Mouse (Mus musculus) spleen, postnatal 14 days (tissue): ENCODE results near the gene Ppp1r1b.

ENCODE experiments used
- DNase-seq, 2 experiments: peaks; one replicate each; pipeline ENCODE4 v3.0.0; 2021 to 2022; ENCODE audit warnings: low spot score in 2 of 2

Ppp1r1b gene

DNA sequence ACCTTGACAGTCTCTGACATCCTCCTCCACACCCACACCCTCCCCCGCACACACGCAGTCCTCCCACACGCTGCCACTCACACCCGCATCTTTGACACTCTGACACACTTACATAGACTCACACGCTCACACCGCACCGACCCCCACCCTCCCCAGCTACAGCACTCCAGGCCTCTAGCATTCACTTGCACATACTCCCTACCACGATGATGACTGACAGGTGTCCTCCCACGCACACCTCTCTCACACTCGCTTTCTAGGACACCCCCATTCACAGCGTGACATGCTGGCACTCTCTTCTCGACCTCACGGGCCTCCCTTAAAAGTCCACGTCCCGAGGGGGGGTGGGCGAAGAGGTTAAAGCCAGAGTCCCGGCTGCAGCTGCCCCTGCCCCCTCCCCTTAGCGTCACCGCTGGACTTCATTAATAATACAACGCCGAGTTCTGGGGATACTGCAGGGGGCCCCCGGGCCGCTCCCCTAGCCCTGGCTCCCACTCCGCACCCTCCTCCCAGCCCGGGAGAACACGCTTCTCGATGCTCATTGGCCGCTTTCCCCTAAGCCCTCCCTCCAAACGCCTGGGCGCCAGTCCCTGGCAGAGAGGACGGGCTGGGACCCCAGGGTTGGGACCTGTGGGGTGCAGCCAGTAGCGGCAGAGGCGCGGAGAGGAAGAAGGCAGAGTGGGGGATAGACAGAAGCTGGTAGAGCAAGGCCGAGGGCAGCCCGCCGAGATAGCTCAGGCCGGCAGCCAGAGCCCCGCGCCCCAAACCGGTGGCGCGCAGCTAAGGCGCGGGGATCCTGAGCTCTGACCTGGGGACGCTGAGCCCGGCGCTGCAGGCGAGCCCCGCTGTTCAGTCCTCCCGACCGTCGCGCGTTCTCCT lies at the start of gene Ppp1r1b:
Ppp1r1b (plus strand) TSS at position 322 of the 879 bp plus-strand sequence.
- DNase-seq: no peak

DNA sequence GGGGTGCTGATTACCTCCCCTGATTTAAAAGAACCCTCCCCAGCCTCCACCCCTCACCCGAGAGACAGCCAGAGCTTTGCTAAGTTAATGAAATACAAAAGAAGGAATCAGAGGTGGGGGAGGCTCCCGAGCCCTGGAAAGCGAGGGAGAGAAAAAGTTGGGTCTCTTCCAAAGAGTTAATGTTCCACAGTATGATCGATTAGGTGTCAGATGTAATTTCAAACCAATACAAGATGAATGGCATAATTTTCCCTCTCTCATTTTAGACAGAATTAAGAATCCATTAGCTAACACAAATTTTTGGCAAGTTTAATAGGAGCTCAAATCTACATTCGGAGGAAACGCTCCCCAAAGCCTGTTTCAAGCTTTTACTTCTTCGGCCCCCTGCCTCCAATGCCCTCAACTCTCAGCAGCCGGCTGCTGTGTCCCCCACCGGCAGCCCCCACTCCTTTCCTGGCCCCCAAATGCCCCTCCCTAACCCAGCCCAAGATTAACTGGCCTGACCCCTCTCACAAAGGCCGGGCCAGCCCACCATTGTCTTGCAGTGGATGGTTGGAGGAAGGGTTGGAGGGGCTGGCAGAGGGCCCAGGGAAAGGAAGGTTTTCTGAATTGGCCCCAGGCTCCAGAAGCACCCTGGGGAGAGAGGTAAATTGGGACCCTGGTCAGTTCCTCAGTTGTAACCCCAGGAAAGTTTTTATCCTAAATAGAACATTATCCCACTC lies 49.6 kb upstream of the Ppp1r1b start:
- DNase-seq: no peak

DNA sequence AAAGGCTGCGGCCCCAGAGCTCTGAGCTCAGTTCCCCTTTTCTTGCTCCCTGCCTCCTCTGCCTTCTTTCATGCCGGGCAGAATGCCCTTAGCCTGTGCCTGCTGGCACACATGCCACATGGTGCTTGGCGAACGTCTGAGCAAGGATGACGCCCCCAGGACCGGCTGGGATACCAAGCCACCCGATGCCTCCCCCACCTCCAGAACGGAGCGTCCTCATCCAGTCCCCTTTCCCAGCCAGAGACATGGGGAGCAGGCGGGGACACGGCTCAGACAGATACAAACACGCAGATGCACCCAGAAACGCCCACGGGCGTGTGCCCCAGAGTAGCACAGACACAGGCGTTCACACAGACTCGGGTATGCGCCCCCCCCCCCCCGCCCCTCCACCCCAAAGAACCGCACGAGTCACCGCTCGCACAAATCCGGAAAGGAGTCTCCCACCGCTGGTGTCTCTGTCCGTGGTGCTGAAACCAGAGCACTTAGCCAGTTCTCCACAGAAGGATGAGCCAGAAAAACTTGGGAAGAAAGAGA lies 34.3 kb upstream of the Ppp1r1b start:
- DNase-seq: no peak

DNA sequence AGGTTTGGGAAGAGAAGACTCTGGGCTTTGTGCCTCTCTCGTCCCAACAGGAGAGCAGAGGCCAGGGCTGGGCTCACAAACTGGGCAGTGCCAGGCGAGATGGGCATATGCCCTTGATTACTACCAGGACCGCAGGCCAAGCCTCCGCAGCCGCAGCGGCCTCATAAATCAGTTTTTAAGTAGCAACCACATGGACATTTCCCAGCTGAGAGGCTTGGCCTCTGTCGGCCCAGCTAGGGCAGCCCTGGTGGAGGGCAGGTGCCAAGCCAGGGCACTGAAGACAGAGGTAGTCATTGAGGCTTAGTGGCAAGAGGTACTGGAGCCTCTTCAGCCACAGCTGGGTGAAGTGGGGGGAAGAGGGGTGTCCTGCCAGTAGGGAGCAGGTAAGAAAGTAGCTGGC lies 30.7 kb upstream of the Ppp1r1b start:
- DNase-seq: no peak

DNA sequence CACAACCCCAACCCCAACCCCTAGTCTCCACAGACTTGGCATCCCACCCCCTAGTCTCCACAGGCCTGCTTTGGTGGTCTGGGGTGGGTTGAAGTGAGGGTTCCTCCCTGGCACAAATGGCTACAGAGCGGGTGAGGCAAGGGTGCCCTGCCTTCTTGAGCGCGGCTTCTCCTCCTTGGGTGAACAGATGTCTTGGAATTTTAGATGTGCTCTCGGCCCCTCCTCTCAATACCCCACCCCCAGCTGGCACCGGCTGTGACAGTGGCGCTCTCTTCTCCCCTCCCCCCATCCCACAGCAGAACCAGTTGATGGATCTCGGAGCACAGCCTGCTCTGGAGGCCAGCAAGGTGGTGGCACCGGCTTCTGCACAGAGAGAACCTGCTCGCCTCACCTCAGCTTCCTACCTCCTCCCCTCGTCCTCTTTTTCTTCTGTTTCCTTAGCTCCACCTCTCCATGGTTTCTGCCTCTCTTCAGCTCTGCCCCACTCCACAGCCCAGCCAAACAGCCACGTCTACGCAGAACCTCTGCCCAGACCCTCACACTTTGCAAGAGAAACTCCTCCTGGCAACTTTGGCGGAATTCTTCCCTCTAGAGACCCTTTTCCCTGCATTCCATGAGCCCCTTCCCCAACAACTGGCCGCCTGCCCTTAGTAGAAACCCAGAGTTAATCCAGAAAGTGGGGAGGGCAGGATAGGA lies 29.6 kb upstream of the Ppp1r1b start:
- no peak for DNase-seq

DNA sequence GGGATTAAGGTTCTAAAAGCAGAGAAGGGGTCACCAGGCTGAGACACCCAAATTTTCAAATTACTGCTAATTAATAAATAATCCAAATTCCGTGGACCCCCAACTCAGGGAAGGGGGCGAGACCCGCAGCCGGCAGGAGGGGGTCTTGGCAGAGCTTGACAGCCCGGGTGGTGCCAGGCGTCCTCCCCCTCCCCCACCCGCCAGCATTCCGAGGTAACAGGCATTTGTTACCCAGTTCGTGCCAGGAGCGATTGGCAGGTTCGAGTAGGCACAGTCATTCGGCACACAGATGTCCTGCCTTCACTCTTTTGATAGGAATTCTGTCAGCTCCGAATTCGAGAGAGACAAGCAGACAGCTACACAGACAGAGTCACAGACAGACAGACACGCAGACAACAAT lies 29.1 kb upstream of the Ppp1r1b start:
- no peak for DNase-seq

DNA sequence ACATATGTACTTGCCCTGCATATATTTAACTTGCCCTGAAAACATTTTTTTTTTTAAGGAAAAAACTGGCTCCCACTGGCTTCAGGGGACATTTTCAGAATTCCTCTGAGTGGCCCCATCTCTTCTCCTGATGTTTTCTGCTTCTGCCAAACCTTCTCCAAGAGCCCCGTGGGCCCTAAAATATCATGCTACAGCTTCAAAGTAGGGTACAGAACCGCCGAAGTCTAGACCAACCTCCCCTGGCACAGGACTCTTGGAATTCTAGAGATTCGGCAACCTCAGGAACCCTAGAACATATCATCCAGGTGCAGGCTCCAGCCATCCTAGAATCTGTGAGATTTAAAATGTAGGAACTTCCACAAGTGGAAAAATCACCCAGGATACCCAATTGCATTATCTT lies 28.7 kb upstream of the Ppp1r1b start:
- DNase-seq: no peak

DNA sequence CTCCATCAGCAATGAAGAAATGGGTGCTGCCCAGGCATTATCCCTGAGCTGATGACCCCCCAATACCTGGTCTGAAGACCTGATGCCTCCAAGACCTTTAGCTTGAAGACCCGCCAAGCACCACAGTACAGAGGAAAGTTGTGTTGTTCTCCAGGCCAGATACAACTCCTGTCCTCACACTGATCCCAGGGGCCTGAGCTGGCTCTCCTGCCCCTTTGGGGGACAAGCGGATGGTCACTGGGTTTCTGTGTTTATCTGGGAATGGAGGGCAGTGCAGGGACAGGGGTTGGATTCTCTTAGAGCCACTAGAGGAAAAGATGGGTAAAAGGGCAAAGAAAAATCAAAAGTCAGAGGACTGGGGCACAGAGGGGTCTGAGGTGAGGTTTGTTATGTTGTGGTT lies 28.3 kb upstream of the Ppp1r1b start:
- DNase-seq: no peak

DNA sequence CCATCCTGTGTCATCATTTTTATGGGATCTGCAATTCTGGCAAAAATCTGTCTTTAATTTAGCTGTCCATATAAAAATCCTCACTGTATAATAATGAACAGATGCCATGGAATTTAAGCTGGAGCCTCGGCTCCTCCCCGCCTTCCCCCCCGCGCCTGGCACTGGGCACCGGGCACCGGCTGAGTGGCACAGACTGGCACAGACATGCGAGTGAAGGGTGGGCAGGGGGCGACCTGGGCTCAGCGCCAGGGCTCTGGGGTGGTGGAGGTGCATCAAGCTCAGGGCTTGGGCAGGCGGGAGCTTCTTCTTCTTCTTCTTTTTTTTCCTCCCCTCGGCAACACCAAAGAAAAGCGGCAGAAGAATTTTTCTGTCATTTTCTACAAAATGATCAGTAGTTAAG lies 27.8 kb upstream of the Ppp1r1b start:
- no peak for DNase-seq

DNA sequence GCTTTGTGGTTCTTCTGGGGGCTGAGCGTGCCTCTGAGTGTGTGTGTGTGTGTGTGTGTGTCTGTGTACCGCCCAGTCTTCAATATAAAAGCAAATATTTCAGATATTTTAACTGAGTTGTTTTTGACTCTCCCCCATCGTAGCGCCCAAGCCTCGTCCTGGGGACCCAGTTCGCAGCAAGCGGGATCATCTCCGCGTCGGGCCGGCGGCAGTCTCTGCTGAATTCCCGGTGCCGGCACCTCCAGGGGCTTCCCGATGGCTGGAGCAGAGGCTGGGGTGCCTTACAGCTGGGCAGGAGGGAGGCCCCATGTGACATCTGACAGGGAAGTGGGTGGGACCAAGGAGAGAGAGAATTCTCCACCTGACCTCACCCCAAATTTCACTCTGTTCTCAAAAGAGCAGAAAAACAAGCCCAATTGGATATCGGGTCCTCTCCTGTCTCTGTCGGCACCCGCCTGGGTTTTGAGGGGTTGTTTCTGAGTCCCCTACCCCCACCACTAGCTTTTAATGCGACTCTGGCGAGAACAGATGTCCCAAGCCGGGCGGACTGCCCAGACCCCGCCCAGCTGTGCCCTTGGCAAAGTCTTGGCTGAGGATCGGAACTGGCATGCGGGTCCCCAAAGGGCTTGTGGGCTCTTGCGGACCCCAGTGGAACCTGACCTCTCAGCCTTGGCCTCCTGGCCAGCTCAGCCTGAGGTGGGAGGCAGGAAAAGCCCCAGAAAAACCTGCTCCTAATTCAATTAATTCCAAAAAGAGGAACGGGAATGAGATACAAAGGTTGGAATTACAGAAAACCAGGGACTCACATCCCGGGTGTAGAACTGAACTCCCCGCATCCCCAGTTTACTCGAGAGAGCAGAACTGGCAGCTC lies 27.2 kb upstream of the Ppp1r1b start:
- no peak for DNase-seq

DNA sequence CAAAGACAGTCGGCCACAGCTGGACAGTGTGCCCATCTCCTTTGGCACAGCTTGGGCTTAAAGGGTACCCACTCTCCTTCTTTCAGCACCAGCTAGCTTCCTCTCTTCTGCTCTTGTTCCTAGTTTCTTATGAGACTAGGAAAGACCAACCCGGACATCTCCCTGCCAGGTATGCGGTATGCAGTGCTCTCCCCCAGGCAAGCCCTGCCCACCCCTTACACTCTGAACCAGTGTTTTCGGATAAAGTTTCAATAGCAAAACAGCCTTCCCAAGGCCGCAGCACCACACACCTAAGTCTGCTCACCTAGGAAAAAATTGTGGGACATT lies 26.6 kb upstream of the Ppp1r1b start:
- DNase-seq: no peak

DNA sequence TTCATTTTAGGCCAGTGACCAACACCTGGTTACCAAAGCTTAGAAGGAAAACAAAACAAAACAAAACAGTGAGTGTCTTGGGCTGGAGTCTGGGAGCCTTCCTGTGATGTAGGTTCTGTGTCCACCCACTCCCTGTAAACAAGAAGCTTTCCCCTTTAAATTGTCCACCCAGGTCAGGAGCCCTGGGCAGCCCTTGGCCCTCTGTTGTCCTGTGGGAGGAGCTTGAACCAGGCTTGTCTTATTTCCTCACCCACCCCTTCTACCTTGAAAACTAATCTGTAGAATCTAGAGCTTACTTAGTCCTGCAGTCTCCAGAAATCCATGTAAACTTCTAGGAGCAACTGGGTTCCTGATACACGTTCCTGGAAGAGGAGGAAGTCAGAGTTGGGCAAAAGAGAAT lies 26.0 kb upstream of the Ppp1r1b start:
- no peak for DNase-seq

DNA sequence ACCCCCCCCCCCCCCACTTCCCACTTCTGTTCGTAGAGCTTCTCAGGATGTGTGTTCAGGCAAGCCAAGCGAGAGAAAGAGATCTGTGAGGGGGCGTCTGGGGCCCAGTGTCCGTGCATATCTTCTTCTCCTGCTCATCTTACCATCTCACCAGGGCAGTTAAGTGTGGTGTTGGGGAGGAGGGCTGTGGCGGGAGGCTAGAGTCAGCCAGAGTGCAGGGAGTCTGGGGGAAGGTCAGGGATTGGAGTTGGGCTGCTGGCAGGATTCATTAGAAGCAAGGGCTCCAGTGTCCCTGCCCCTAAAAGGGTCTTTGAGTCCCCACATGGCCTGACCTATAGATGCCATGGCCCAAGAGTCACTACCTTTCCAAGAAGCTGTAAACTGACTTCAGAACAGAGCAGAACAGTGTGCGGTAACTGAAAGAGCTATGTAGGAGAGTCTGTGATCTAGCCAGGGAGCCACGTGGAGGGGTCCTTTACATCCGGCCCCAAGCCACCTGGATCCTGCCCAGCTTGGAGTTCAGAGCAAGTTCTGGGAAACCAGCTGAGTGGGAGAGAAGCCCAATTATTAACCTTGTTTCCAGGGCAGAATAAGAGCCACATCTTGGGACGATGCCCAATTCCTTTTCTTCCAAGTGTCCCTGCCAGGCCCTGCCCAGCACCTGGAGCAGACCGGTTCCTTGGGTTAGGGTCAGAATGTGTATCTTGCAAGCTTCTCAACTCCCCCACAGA lies 24.9 kb upstream of the Ppp1r1b start:
- no peak for DNase-seq

DNA sequence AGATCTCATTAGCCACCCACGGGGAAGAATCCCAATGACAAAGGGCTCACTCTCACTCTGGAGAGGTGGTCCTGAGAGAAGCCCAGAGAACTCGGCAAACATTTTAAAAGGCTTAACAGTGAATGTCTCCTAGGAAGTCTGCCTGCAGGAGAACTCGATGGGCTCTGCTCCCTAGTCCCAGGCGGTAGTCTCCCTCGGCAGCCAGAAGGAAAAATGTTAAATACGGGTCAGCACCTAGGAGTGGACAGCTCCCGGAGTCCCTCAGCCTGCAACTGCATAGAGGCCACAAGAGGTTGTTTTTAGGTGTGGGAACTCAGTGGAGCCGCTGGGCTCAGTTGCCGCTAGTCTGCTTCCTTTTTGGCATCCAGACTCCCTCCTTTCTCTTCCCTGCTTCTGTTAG lies 24.3 kb upstream of the Ppp1r1b start:
- no peak for DNase-seq

DNA sequence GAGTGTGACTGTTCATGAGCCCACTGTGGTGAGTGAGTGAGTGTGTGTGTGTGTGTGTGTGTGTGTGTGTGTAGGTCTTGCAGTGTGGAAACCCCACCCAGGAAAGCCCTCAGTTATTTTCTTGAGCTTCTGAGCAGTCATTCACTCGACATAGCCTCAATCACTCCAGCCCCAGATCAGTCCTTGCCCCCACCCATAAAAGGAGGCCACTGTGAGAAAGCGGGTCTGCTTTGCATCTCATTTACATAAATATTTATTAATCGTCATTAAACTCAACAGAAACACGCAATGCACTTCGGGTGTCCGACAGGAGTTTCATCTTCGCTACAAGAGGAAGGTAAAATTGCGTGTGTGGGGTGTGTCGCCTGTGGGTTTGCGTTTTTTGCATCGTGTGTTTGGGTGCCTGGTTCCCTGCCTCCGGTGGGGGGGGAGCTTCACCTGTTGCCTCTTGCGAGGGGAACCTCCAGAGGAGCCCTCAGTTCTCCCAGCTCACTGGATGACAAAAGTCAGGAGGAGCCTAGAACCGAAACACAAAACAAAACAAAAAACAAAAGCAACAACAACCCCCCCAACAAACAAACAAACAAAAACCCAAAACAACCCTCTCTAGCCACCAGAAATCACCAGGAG lies 22.9 kb upstream of the Ppp1r1b start:
- DNase-seq: no peak

DNA sequence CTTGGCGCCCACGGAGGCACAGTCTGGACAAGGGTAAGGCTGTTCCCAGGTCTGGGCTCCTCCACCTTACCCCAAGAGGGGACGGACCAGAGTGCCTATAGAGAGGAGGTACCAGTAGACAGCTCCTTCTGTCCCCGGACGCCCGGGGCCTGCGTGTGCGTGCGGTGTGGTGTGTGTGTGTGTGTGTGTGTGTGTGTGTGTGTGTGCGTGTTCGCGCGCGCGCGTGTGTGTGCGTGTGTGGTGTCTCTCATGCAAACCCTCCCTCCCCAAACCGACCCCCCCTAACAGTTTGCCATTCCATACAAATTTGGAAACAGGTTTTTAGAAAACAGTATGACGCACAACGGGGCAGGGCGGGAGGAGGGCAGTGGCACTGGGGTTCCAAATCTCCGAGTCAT lies 22.4 kb upstream of the Ppp1r1b start:
- no peak for DNase-seq

DNA sequence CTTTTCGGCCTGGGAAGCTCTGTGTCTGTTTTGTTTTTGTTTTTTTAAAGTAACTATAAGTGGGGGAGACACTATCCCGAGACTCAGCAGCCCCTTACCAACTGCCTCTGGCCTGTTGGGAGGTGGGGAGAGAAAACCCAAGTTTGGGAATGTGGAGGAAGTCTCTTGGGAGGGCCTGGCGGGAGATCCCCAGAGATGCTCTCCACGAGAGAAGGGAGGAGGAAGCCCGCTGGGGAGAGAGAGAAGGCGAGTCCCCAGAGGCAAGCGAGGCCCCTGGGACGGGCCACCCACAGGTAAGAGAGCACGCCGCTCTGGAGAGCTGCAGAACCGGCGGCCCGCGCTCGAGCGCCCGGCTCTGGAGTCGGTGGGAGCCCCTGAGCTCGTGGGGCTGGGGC lies 21.5 kb upstream of the Ppp1r1b start:
- no peak for DNase-seq

DNA sequence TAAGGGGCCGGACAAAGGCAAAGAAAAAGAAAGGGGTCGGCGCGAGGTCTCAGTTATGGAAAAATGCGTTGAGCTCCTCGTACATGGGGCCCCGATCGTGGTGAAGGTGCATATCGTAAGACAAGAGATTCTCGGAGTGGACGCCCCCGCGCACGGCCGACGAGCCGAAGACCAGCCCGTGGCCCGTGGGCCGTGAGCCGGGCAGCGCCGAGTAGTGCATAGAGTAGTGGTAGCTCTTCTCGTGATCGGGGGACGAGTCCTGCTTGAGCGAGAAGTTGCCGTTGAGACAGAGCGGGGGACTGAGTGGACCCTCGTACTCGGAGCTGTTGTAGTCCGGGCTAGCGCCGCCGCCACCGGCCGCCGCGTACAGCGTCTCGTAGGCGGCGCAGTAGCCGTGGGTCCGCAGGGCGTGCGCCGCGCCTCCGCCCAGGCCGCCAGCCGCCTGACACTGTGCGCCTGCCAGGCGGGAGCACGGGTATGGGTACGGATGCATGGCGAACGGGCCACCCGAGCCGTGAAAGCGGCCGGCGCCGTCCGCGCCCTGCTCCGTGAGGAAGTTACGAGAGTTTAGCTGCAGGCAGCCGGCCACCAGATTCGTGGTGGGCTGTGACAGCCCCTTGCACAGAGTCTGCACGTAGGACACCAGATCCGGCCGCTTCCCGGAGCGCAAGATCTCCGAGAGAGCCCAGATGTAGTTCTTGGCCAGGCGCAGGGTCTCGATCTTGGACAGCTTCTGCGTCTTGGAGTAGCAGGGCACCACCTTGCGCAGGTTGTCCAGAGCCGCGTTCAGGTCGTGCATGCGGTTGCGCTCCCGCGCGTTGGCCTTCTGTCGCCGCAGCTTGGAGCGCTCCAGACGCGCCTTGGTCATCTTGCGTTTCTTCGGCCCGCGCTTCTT lies 20.8 kb upstream of the Ppp1r1b start:
- no peak for DNase-seq

DNA sequence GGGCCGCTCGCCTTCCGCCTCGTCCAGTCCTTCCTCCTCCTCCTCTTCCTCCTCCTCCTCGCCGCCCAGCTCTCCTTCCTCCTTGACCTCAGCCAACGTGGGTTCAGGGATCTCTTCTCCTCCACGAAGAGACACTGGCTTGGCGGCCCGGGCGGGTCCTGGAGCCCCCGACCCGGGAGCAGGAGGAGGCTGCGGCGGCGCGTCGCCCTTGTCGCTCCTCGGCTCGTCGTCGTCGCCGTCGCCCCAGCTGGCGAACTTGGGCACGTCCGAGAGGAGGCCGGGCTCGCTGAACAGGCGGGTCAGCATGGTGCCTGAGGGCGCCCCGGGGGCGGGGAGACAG lies 20.2 kb upstream of the Ppp1r1b start:
- DNase-seq: no peak
